Mouse (Mus musculus): Measurements from ENCODE around the gene Fam209. TPM values are rescaled to one million over a fixed set of nuclear protein-coding genes. Genes with fewer than 3 reads are reported as not detected.

The Fam209 gene
- polyA plus RNA-seq, 1 experiment, result 0.57 TPM

GRCm38 (mm10) chr2:172510056-172510712, 37.9 kb downstream of the Fam209 start:
- DNase-seq (ENCODE audit: low read depth), result no peak
- TF ChIP-seq POLR2A (IDR thresholded peaks at IDR 0.05; ENCODE audit: borderline replicate concordance, extremely low read depth, insufficient read depth, insufficient read length, poor library complexity, severe bottlenecking), result no peak
- no peak for TF ChIP-seq CTCF (IDR thresholded peaks at IDR 0.05; ENCODE audit: borderline replicate concordance, extremely low read depth, insufficient read depth, insufficient read length)

GRCm38 (mm10) chr2:172510899-172511298, 38.6 kb downstream of the Fam209 start:
- DNase-seq (ENCODE audit: low read depth), result no peak
- no peak for TF ChIP-seq POLR2A (IDR thresholded peaks at IDR 0.05; ENCODE audit: borderline replicate concordance, extremely low read depth, insufficient read depth, insufficient read length, poor library complexity, severe bottlenecking)
- TF ChIP-seq CTCF (IDR thresholded peaks at IDR 0.05; ENCODE audit: borderline replicate concordance, extremely low read depth, insufficient read depth, insufficient read length), result no peak

DNA sequence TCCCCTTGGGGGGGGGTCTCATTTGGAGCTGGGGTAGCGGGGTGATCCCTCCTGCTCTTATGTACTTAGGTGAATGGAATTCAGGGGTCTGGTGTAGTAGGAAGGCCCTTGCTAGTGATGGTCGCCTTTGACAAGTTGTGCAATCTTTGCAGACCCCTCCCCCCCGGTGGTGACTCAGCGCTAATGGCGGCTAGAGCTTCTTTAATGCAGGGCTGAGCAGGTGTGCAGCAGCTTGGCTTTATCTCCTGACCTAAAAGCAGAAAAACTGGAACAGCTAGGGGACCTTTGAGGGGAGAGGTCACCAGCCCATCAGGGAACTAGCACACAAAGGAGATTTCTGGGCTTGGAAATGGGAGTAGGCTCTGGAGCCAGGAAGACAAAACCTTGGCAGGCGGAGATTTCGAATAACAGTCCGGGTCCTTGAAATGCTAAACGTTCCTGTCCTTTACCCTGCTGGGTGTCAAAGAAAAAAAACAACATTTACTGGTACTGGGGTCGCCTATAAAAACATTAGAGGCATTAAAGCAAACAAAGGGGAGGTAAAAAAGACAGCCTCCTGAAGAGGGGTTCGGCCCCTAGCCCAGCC, 44.2 kb downstream of the Fam209 start:
- no peak for DNase-seq (ENCODE audit: low read depth)
- TF ChIP-seq POLR2A (IDR thresholded peaks at IDR 0.05; ENCODE audit: borderline replicate concordance, extremely low read depth, insufficient read depth, insufficient read length, poor library complexity, severe bottlenecking) (no peak), CTCF (IDR thresholded peaks at IDR 0.05; ENCODE audit: borderline replicate concordance, extremely low read depth, insufficient read depth, insufficient read length) (no peak)

GRCm38 (mm10) chr2:172520616-172521371, 48.5 kb downstream of the Fam209 start:
- no peak for DNase-seq (ENCODE audit: low read depth)
- TF ChIP-seq POLR2A (IDR thresholded peaks at IDR 0.05; ENCODE audit: borderline replicate concordance, extremely low read depth, insufficient read depth, insufficient read length, poor library complexity, severe bottlenecking) (no peak), CTCF (IDR thresholded peaks at IDR 0.05; ENCODE audit: borderline replicate concordance, extremely low read depth, insufficient read depth, insufficient read length) (no peak)

DNA sequence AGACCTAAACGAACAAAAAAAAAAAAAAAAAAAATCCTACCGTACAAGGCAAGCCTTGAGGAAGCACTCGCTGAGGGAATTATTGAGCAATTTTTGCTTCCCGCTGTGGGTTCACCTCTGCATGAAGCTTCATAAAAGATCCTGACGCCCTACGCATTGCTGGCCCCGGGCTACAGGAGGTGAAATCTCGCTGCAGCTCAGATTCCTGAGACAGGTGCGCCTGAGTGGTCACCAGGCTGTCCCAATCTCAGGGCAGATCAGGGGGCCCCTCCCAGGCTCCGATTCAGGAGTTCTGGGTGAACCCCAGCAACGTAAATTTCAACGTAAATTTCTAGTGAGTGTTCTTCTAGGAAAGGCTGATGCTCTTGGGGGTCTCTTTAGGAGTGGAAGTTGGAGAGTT, 50.2 kb downstream of the Fam209 start:
- no peak for TF ChIP-seq POLR2A (IDR thresholded peaks at IDR 0.05; ENCODE audit: borderline replicate concordance, extremely low read depth, insufficient read depth, insufficient read length, poor library complexity, severe bottlenecking)
- no peak for DNase-seq (ENCODE audit: low read depth)

Other genes starting within 250 kb of the Fam209 start
- 0.29 and 0.39 TPM in 2 replicates for gene Mc3r, start 224.0 kb upstream of the Fam209 start, polyA plus RNA-seq (2012; rRNA removed)
- gene Fam210b, start 127.0 kb upstream of the Fam209 start, polyA plus RNA-seq (2012; rRNA removed), result 21.6 and 29.5 TPM in 2 replicates
- 20.4 and 31.9 TPM in 2 replicates for gene Aurka, start 102.0 kb upstream of the Fam209 start, polyA plus RNA-seq (2012; rRNA removed)
- 43.2 and 46.1 TPM in 2 replicates for gene Cstf1, start 101.8 kb upstream of the Fam209 start, polyA plus RNA-seq (2012; rRNA removed)
- gene Cass4, start 78.7 kb upstream of the Fam209 start, polyA plus RNA-seq (2012; rRNA removed), result 0.06 and 0.11 TPM in 2 replicates
- gene Rtf2, start 32.0 kb upstream of the Fam209 start, polyA plus RNA-seq (2012; rRNA removed), result 63.3 and 66.5 TPM in 2 replicates
- not detected in 2 replicates for gene Gcnt7, start 13.9 kb upstream of the Fam209 start, polyA plus RNA-seq (2012; rRNA removed)
- 5.2 and 15.7 TPM in 2 replicates for gene Tfap2c, start 77.1 kb downstream of the Fam209 start, polyA plus RNA-seq (2012; rRNA removed)

Data from brain, embryonic 14.5 days (tissue).